In the genomic region with DNA sequence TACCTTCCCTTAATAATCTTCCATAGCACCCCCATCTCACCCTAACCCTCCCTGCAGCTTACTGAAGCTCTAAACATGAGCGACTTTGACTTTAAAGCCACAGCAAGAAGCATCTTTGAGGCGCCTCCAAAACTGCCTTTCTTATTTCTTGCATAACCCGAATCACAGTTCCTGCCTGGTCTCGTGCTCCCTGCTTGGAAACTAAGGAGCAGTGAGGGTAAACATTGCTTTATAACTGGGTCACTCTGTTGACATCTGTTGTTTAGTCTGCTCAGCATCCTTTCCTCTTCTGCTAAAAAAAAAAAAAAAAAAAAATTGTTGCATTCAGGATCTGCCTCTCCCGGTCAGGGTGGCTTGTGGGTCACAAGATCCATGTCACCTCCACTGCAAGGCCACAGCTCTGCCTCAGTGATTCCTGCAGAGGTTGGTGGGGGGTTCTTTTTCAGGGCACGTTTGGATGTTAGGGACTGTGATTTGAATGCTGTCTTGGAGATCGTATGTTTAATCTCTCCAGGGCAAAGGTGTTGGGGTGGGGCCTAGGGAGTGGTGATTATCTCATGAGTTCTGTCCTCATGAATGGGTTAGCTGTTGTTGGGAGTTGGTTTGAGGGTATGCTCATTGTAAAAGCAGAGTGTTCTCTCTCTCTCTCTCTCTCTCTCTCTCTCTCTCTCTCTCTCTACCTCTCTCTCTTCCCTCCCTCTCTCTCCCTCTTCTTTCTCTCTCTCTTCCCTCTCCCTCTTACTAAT, we compare ENCODE assay signal across 25 mouse cellular contexts. TPM values are rescaled to one million over a fixed set of nuclear protein-coding genes. Genes with fewer than 3 reads are reported as not detected.
A peak's percentile ranks its signal among the peaks of the same experiment; 100 is the strongest.
DNase-seq lines count a peak whose midpoint lies in the region; ATAC-seq lines count a peak whose summit lies in the region.
"Had no signal": no experiment of that assay in that cellular context is flagged by ENCODE, and none has a peak within 500 bp of the region (broad histone marks: within the 10 kb centered on the region; RNA-seq: fewer than 3 reads in every experiment).

No protein-coding gene starts in this region.

- H3K4me3 ChIP-seq in lung, embryonic 16.5 days (ENCODE audit: low read length): no peak overlapping the region
- no peak overlapping the region for H3K4me3 ChIP-seq in macrophage (ENCODE audit: inconsistent target)
- no peak overlapping the region for H3K4me3 ChIP-seq in kidney, embryonic 14.5 days (ENCODE audit: low read length)
- H3K4me3 ChIP-seq: forebrain, embryonic 10.5 days; heart, adult 2 months; limb, embryonic 13.5 days; liver, embryonic 15.5 days; midbrain, embryonic 15.5 days; myocyte had no signal

- H3K4me2 ChIP-seq in lung, embryonic 16.5 days (ENCODE audit: low read depth, low read length): no peak overlapping the region
- no peak overlapping the region for H3K4me2 ChIP-seq in kidney, embryonic 14.5 days (replicated peaks; ENCODE audit: low read depth, low read length)
- H3K4me2 ChIP-seq: limb, embryonic 13.5 days; liver, embryonic 15.5 days; midbrain, embryonic 15.5 days had no signal

- no peak overlapping the region for H3K27ac ChIP-seq in lung, embryonic 16.5 days (ENCODE audit: low read length)
- H3K27ac ChIP-seq in macrophage: peak overlapping the region; percentile 31
- H3K27ac ChIP-seq in kidney, embryonic 14.5 days (ENCODE audit: low read depth, low read length): no peak overlapping the region
- H3K27ac ChIP-seq: forebrain, embryonic 10.5 days; heart, adult 2 months; limb, embryonic 13.5 days; liver, embryonic 15.5 days; midbrain, embryonic 15.5 days had no signal

- H3K36me3 ChIP-seq in lung, embryonic 16.5 days (ENCODE audit: control insufficient read depth, insufficient read depth, low read length): no peaks in the 10 kb centered on the region
- H3K36me3 ChIP-seq in macrophage (ENCODE audit: inconsistent target): no peaks in the 10 kb centered on the region
- no peaks in the 10 kb centered on the region for H3K36me3 ChIP-seq in kidney, embryonic 14.5 days (ENCODE audit: control insufficient read depth, insufficient read depth, low read length)
- H3K36me3 ChIP-seq: forebrain, embryonic 10.5 days; limb, embryonic 13.5 days; liver, embryonic 15.5 days; midbrain, embryonic 15.5 days had no signal

- no peaks in the 10 kb centered on the region for H3K27me3 ChIP-seq in lung, embryonic 16.5 days (ENCODE audit: control insufficient read depth, insufficient read depth, low read depth, low read length)
- no peaks in the 10 kb centered on the region for H3K27me3 ChIP-seq in kidney, embryonic 14.5 days (ENCODE audit: control insufficient read depth, insufficient read depth, low read length)
- H3K27me3 ChIP-seq: limb, embryonic 13.5 days; liver, embryonic 15.5 days; midbrain, embryonic 15.5 days had no signal

- peak; percentile 54; the same call in 1 of the 2 replicates for ATAC-seq in lung, embryonic 16.5 days (ENCODE audit: low read depth)
- no peak for ATAC-seq in kidney, embryonic 14.5 days (ENCODE audit: low FRiP score, low TSS enrichment)
- ATAC-seq: activated CD4-positive, CD25-positive, alpha-beta regulatory T cell, adult 4 months; CD4-positive, CD25-positive, alpha-beta regulatory T cell, adult 4 months; forebrain, postnatal 0 days; midbrain, embryonic 15.5 days had no signal

- H3K79me2 ChIP-seq in macrophage (ENCODE audit: inconsistent target): no peaks in the 10 kb centered on the region

- no peaks in the 10 kb centered on the region for H3K9me3 ChIP-seq in lung, embryonic 16.5 days (ENCODE audit: control insufficient read depth, low read length)
- H3K9me3 ChIP-seq in kidney, embryonic 14.5 days (ENCODE audit: control insufficient read depth, low read length): no peaks in the 10 kb centered on the region
- H3K9me3 ChIP-seq: forebrain, embryonic 10.5 days; limb, embryonic 13.5 days; liver, embryonic 15.5 days; midbrain, embryonic 15.5 days had no signal

- no peak overlapping the region for H3K9ac ChIP-seq in lung, embryonic 16.5 days (ENCODE audit: low read length)
- no peak overlapping the region for H3K9ac ChIP-seq in kidney, embryonic 14.5 days (ENCODE audit: low read depth, low read length)
- H3K9ac ChIP-seq: forebrain, postnatal 0 days; limb, embryonic 13.5 days; liver, embryonic 15.5 days; midbrain, embryonic 15.5 days had no signal

- DNase-seq in gastrocnemius, postnatal 25 days: peak; percentile 16
- no peak for DNase-seq in gastrocnemius, adult 18-20 months (ENCODE audit: low spot score)
- DNase-seq in brain, adult 2 months (ENCODE audit: low read depth, low spot score): peak; percentile 27
- DNase-seq in kidney, postnatal 14 days: no peak
- DNase-seq: adrenal gland, postnatal 10 days; cerebellum, adult 18-20 months; forebrain, postnatal 0 days; heart, postnatal 10 days; kidney, adult 9 months; kidney, postnatal 4 days; layer of hippocampus, adult 9-11 months; right cerebral cortex, postnatal 14 days had no signal

- H3K4me1 ChIP-seq in lung, embryonic 16.5 days (replicated peaks; ENCODE audit: control insufficient read depth, insufficient read depth, low read length): no peaks in the 10 kb centered on the region
- no peaks in the 10 kb centered on the region for H3K4me1 ChIP-seq in kidney, embryonic 14.5 days (ENCODE audit: control insufficient read depth, insufficient read depth, low read length)
- H3K4me1 ChIP-seq: forebrain, embryonic 10.5 days; limb, embryonic 13.5 days; liver, embryonic 15.5 days; midbrain, embryonic 15.5 days had no signal

- 29% methylated on average over 7 of the region's 7 CpGs for WGBS in lung, embryonic 16.5 days
- 48% methylated on average over 7 of the region's 7 CpGs for WGBS in macrophage (ENCODE audit: missing documents)
- 41% methylated on average over 7 of the region's 7 CpGs for whole genome bisulfite sequencing in kidney, embryonic 14.5 days

RNA-seq across cellular contexts. Expression of a gene that starts 10.8 kb away (rescaled TPM):
- 1 to 10 TPM; 4.5 to 5.5 TPM for total RNA-seq in gastrocnemius, postnatal 25 days (2021)
- 1 to 10 TPM; 4.3 to 5.3 TPM for total RNA-seq in gastrocnemius, adult 18-20 months (2021)
- 1.2 and 1.9 TPM in 2 replicates for polyA plus RNA-seq in lung, embryonic 16.5 days (2015; fragmentation: Nextera tagmentation; extraction: Ambion mirVana)
- total RNA-seq in macrophage (2018; cell fraction: chromatin; rRNA removed): 1 to 10 TPM in 6 of 26 experiments, under 1 TPM in 1, not detected in 19; 0.68 to 3.1 (median 1.9) TPM
- total RNA-seq in macrophage (2018; cell fraction: cytosol; rRNA removed): 1 to 10 TPM in 13 of 26 experiments, under 1 TPM in 13; 0.11 to 4.3 (median 1.6) TPM
- total RNA-seq in macrophage (2018; cell fraction: nucleus; rRNA removed): 1 to 10 TPM in 5 of 26 experiments, under 1 TPM in 9, not detected in 12; 0.36 to 2.9 (median 0.72) TPM
- polyA plus RNA-seq in macrophage (2018): 0.17 to 4.2 TPM (median 2.5 TPM) in 3 replicates
- 0.17 and 0.38 TPM in 2 replicates for polyA plus RNA-seq in kidney, embryonic 14.5 days (2014; fragmentation: Nextera tagmentation; extraction: Ambion mirVana)
- total RNA-seq: ES-E14; megakaryocyte-erythroid progenitor cell, adult 5-6 weeks had no signal
- polyA plus RNA-seq: activated CD4-positive, CD25-positive, alpha-beta regulatory T cell, adult 4 months; CD4-positive, CD25-positive, alpha-beta regulatory T cell, adult 4 months; forebrain, embryonic 10.5 days; limb, embryonic 13.5 days; myocyte had no signal

RNA-seq across cellular contexts. Expression of a gene that starts 22.4 kb away (rescaled TPM):
- total RNA-seq in gastrocnemius, postnatal 25 days (2021): not detected
- total RNA-seq in gastrocnemius, adult 18-20 months (2021): not detected
- polyA plus RNA-seq in lung, embryonic 16.5 days (2015; fragmentation: Nextera tagmentation; extraction: Ambion mirVana): 0.34 and 1.2 TPM in 2 replicates
- not detected for total RNA-seq in macrophage (2018; cell fraction: chromatin; rRNA removed)
- not detected for total RNA-seq in macrophage (2018; cell fraction: cytosol; rRNA removed)
- not detected for total RNA-seq in macrophage (2018; cell fraction: nucleus; rRNA removed)
- not detected in 3 replicates for polyA plus RNA-seq in macrophage (2018)
- not detected in 2 replicates for polyA plus RNA-seq in kidney, embryonic 14.5 days (2014; fragmentation: Nextera tagmentation; extraction: Ambion mirVana)
- total RNA-seq: ES-E14; heart, adult 2 months; heart, postnatal 10 days; megakaryocyte-erythroid progenitor cell, adult 5-6 weeks had no signal
- polyA plus RNA-seq: activated CD4-positive, CD25-positive, alpha-beta regulatory T cell, adult 4 months; forebrain, embryonic 10.5 days; liver, embryonic 15.5 days; myocyte had no signal

RNA-seq across cellular contexts. Expression of a gene that starts 49.2 kb away (rescaled TPM):
- total RNA-seq in gastrocnemius, postnatal 25 days (2021): under 1 TPM; 0.56 to 0.96 TPM
- under 1 TPM; 0.09 to 0.21 TPM for total RNA-seq in gastrocnemius, adult 18-20 months (2021)
- polyA plus RNA-seq in lung, embryonic 16.5 days (2015; fragmentation: Nextera tagmentation; extraction: Ambion mirVana): 136 and 146 TPM in 2 replicates
- total RNA-seq in macrophage (2018; cell fraction: chromatin; rRNA removed): 1 to 10 TPM in 19 of 26 experiments, under 1 TPM in 6, not detected in 1; 0.50 to 8.0 (median 1.7) TPM
- 1 to 10 TPM in 13 of 26 experiments, under 1 TPM in 13; 0.23 to 7.1 (median 1.4) TPM for total RNA-seq in macrophage (2018; cell fraction: cytosol; rRNA removed)
- 1 to 10 TPM in 20 of 26 experiments, under 1 TPM in 6; 0.40 to 7.9 (median 1.4) TPM for total RNA-seq in macrophage (2018; cell fraction: nucleus; rRNA removed)
- 0.68 to 10.4 TPM (median 5.0 TPM) in 3 replicates for polyA plus RNA-seq in macrophage (2018)
- 114 and 133 TPM in 2 replicates for polyA plus RNA-seq in kidney, embryonic 14.5 days (2014; fragmentation: Nextera tagmentation; extraction: Ambion mirVana)

Comparison
In these comparisons a context has a peak if more than half of its experiments do, and no peak if none do; other contexts are left out.
1. DNase-seq: peak in gastrocnemius, postnatal 25 days (single experiment) and brain, adult 2 months (single experiment); none in gastrocnemius, adult 18-20 months (single experiment) and kidney, postnatal 14 days (single experiment).
2. RNA of a gene that starts 49.2 kb away (polyA plus RNA-seq): 136 to 146 TPM in lung, embryonic 16.5 days and 114 to 133 TPM in kidney, embryonic 14.5 days; 0.68 to 10.4 TPM in macrophage; every median in the first group is over 10 times any median in the second.